Mouse (Mus musculus) liver, embryonic 15.5 days (tissue): ENCODE results near the gene Snu13. TPM values are rescaled to one million over a fixed set of nuclear protein-coding genes. Genes with fewer than 3 reads are reported as not detected.

Experiments
- ATAC-seq: fragments of 200-750 bp; cut with Nextera tagmentation; 2 replicates; pipeline ENCODE4 v1.8.0; 2017; ENCODE audit warnings: moderate number of reproducible peaks, mild to moderate bottlenecking, moderate library complexity; ENCODE audit not compliant: insufficient read depth
- H3K27ac ChIP-seq: fragments of 300-500 bp; sonication (generic); replicated peaks from 2 replicates; pipeline ENCODE4 v1.5.1; 2015; ENCODE audit warnings: mild to moderate bottlenecking, inconsistent platforms
- H3K27me3 ChIP-seq: fragments of 300-500 bp; sonication (generic); 2 replicates; pipeline ENCODE4 v1.6.1; 2015; ENCODE audit warnings: mild to moderate bottlenecking, inconsistent platforms
- H3K36me3 ChIP-seq: fragments of 300-500 bp; sonication (generic); replicated peaks from 2 replicates; pipeline ENCODE4 v1.6.1; 2015; ENCODE audit warnings: moderate library complexity, mild to moderate bottlenecking, inconsistent platforms
- H3K4me1 ChIP-seq: fragments of 300-500 bp; sonication (generic); replicated peaks from 2 replicates; pipeline ENCODE4 v1.6.1; 2015; ENCODE audit warnings: inconsistent platforms
- H3K4me2 ChIP-seq: fragments of 300-500 bp; sonication (generic); 2 replicates; pipeline ENCODE4 v1.6.1; 2015; ENCODE audit warnings: moderate library complexity, mild to moderate bottlenecking, inconsistent platforms
- H3K4me3 ChIP-seq: fragments of 300-500 bp; sonication (generic); replicated peaks from 2 replicates; pipeline ENCODE4 v1.5.1; 2015; ENCODE audit warnings: mild to moderate bottlenecking, inconsistent platforms
- H3K9ac ChIP-seq: fragments of 300-500 bp; sonication (generic); 2 replicates; pipeline ENCODE4 v1.6.1; 2015; ENCODE audit warnings: moderate library complexity, mild to moderate bottlenecking, inconsistent platforms
- H3K9me3 ChIP-seq: fragments of 300-500 bp; sonication (generic); replicated peaks from 2 replicates; pipeline ENCODE4 v1.6.1; 2016; ENCODE audit warnings: inconsistent platforms
- WGBS: fragments of 180-500 bp; shearing (Covaris S2); methylation state at CpG from one replicate; pipeline ENCODE4 v1.1.7; 2015; ENCODE audit warnings: mixed read lengths; ENCODE audit not compliant: insufficient replicate concordance; 5-methylcytosine and 5-hydroxymethylcytosine counted together
- polyA plus RNA-seq: library from polyadenylated mRNA; unstranded; fragments of >200 nt; fragmentation: Nextera tagmentation; extraction: Ambion mirVana; gene quantifications from 2 replicates; pipeline ENCODE4 v1.2.1, GENCODE M21; 2015

Snu13 gene
- 146 and 148 TPM in 2 replicates for polyA plus RNA-seq

GRCm38 (mm10) chr15:82047080-82047883 lies at the start of gene Snu13:
TSS of gene Snu13 (minus strand) at chr15:82047598.
- H3K9me3 ChIP-seq: no peaks in the 10 kb centered on the region
- H3K27ac ChIP-seq: peak within 1 kb of the TSS; percentile 89
- H3K36me3 ChIP-seq: peaks cover 18% of the 10 kb centered on the region
- H3K4me2 ChIP-seq: peak within 1 kb of the TSS; percentile 94
- H3K4me1 ChIP-seq: peaks cover 36% of the 10 kb centered on the region
- peaks cover 20% of the 10 kb centered on the region for H3K27me3 ChIP-seq
- peak within 1 kb of the TSS; percentile 95 for H3K9ac ChIP-seq
- H3K4me3 ChIP-seq: peak within 1 kb of the TSS; percentile 94
- peak; percentile 75 for ATAC-seq
- under 1% methylated on average over 74 of the region's 74 CpGs for WGBS

GRCm38 (mm10) chr15:82091061-82091460 lies 43.7 kb upstream of the Snu13 start:
- WGBS: 63% methylated on average over 7 of the region's 7 CpGs
- no peak for ATAC-seq

DNA sequence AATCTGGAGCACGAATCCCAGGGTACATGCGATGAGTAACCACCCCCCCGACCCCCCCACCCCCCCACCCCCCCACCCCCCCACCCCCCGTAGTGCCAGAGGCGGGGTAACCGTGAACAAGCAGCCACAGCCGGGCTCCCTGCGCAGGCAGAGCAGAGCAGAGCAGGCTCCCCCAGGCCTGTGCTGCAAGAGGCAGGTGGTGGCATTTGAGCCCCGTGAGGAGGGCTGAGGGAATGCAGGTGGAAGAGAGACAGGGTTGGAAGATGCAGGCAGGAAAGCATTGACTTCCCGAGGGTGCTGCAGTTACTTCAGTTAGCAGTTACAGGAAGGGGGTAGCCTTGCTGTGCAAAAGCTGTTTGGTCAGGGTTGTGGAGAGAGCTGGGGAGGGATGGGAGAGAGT lies 39.9 kb upstream of the Snu13 start:
- Histone ChIP-seq H3K9ac (no peak overlapping the region), H3K27me3 (peaks cover 23% of the 10 kb centered on the region), H3K4me2 (no peak overlapping the region), H3K4me1 (no peaks in the 10 kb centered on the region), H3K4me3 (no peak overlapping the region), H3K9me3 (no peaks in the 10 kb centered on the region), H3K27ac (no peak overlapping the region), H3K36me3 (no peaks in the 10 kb centered on the region)
- WGBS: 14% methylated on average over 10 of the region's 10 CpGs
- ATAC-seq: no peak

More at GRCm38 (mm10) chr15:82091061-82091460, 43.7 kb upstream of the Snu13 start:
- no peak overlapping the region for H3K9ac ChIP-seq
- H3K27ac ChIP-seq: no peak overlapping the region
- no peak overlapping the region for H3K4me3 ChIP-seq
- H3K4me1 ChIP-seq: no peaks in the 10 kb centered on the region
- no peaks in the 10 kb centered on the region for H3K36me3 ChIP-seq
- peaks cover 19% of the 10 kb centered on the region for H3K27me3 ChIP-seq
- no peaks in the 10 kb centered on the region for H3K9me3 ChIP-seq
- H3K4me2 ChIP-seq: no peak overlapping the region

DNA sequence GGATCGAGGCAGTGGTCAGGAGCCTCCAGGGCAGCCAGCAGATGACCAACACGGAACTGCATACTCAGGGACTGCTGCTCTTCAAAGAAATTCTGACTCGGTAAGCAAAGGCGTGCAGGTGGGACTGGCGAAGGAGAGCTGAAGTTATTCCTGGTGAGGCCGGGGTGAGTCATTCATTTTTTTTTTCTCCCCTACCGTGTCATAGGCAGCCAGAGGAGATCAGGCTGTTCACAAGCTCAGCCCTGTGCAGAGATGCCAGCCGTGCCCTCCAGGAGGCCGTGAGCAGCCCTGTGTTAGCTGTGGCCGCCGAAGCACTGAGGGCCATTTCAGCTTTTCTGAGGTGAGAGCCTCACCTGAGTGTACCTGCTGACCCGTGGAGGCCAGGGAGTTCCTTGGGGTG lies 38.7 kb upstream of the Snu13 start:
- no peaks in the 10 kb centered on the region for H3K36me3 ChIP-seq
- 62% methylated on average over 12 of the region's 12 CpGs for WGBS
- no peak overlapping the region for H3K4me3 ChIP-seq
- no peak overlapping the region for H3K27ac ChIP-seq
- H3K9me3 ChIP-seq: no peaks in the 10 kb centered on the region
- H3K27me3 ChIP-seq: peaks cover 23% of the 10 kb centered on the region
- H3K4me2 ChIP-seq: no peak overlapping the region
- no peak for ATAC-seq
- no peak overlapping the region for H3K9ac ChIP-seq
- no peaks in the 10 kb centered on the region for H3K4me1 ChIP-seq

GRCm38 (mm10) chr15:82085606-82086005 lies 38.2 kb upstream of the Snu13 start:
- no peak for ATAC-seq
- peaks cover 23% of the 10 kb centered on the region for H3K27me3 ChIP-seq
- no peak overlapping the region for H3K4me2 ChIP-seq
- no peaks in the 10 kb centered on the region for H3K4me1 ChIP-seq
- no peak overlapping the region for H3K27ac ChIP-seq
- WGBS: 69% methylated on average over 9 of the region's 9 CpGs
- no peak overlapping the region for H3K9ac ChIP-seq
- H3K36me3 ChIP-seq: no peaks in the 10 kb centered on the region
- no peaks in the 10 kb centered on the region for H3K9me3 ChIP-seq
- no peak overlapping the region for H3K4me3 ChIP-seq

GRCm38 (mm10) chr15:82081161-82081560 lies 33.8 kb upstream of the Snu13 start:
- no peak overlapping the region for H3K9ac ChIP-seq
- H3K36me3 ChIP-seq: no peaks in the 10 kb centered on the region
- H3K9me3 ChIP-seq: no peaks in the 10 kb centered on the region
- no peak overlapping the region for H3K27ac ChIP-seq
- ATAC-seq: no peak
- 25% methylated on average over 7 of the region's 7 CpGs for WGBS
- no peak overlapping the region for H3K4me2 ChIP-seq
- no peak overlapping the region for H3K4me3 ChIP-seq
- H3K4me1 ChIP-seq: no peaks in the 10 kb centered on the region
- H3K27me3 ChIP-seq: peaks cover 4% of the 10 kb centered on the region; the same call in 1 of the 2 replicates

GRCm38 (mm10) chr15:82079883-82080282 lies 32.5 kb upstream of the Snu13 start:
- no peak for ATAC-seq
- Histone ChIP-seq H3K9me3 (no peaks in the 10 kb centered on the region), H3K4me2 (no peak overlapping the region), H3K4me1 (no peaks in the 10 kb centered on the region), H3K9ac (no peak overlapping the region), H3K4me3 (no peak overlapping the region), H3K27me3 (peaks cover 5% of the 10 kb centered on the region; the same call in 1 of the 2 replicates), H3K36me3 (no peaks in the 10 kb centered on the region), H3K27ac (no peak overlapping the region)
- WGBS: 53% methylated on average over 10 of the region's 10 CpGs

DNA sequence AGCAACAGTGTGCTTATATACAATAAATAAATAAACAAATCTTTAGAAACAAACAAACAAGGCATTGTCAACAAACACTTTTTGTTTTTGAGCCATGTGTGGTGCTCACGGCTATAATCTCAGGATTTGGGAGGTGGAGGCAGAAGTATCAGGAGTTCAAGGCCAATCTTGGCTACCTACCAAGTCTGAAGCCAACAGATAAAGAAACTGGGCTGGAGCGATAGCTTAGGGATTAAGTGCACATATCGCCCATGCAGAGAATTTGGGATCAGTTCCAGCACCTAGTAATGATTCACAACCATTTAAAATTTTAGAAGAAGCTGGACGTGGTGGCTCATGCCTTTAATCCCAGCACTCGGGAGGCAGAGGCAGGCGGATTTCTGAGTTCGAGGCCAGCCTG lies 26.1 kb upstream of the Snu13 start:
- Histone ChIP-seq H3K9ac (no peak overlapping the region), H3K4me1 (no peaks in the 10 kb centered on the region), H3K36me3 (no peaks in the 10 kb centered on the region), H3K27me3 (peaks cover 50% of the 10 kb centered on the region), H3K27ac (no peak overlapping the region), H3K9me3 (no peaks in the 10 kb centered on the region), H3K4me2 (no peak overlapping the region), H3K4me3 (no peak overlapping the region)
- ATAC-seq: no peak
- 60% methylated on average over 7 of the region's 7 CpGs for WGBS

GRCm38 (mm10) chr15:82071816-82072469 lies 24.5 kb upstream of the Snu13 start:
- Histone ChIP-seq H3K9ac (no peak overlapping the region), H3K4me1 (no peaks in the 10 kb centered on the region), H3K4me3 (no peak overlapping the region), H3K36me3 (no peaks in the 10 kb centered on the region), H3K27ac (no peak overlapping the region), H3K27me3 (peaks cover 64% of the 10 kb centered on the region), H3K9me3 (no peaks in the 10 kb centered on the region), H3K4me2 (no peak overlapping the region)
- no peak for ATAC-seq
- WGBS: 78% methylated on average over 26 of the region's 26 CpGs

DNA sequence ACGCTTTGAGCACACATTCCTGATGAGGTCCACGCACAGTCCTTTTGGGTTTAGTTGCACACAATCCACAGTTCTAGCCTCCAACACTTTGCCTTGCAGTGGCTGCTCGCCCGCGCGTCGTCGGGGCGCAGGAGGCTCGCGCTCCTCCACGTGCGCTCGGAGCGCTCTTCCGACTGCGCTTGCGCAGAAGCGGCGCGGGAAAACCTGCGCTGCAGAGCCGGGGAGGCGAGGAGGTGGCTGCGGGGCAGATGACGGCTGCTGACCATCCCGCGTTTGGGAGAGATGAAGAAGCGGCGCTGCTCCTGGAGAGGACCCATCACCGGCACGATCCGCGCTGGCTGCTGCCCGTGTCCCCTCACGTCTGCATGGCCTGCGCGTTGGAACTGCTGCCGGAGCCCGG lies 22.5 kb upstream of the Snu13 start, which contains the start of gene Mei1:
Mei1 (plus strand) TSS at position 99 of the 400 bp plus-strand sequence.
- Histone ChIP-seq H3K4me3 (no peak within 1 kb of the TSS), H3K9me3 (no peaks in the 10 kb centered on the region), H3K36me3 (no peaks in the 10 kb centered on the region), H3K4me2 (no peak within 1 kb of the TSS), H3K4me1 (no peaks in the 10 kb centered on the region), H3K27ac (no peak within 1 kb of the TSS), H3K9ac (no peak within 1 kb of the TSS), H3K27me3 (peaks cover 66% of the 10 kb centered on the region)
- no peak for ATAC-seq
- WGBS: 22% methylated on average over 40 of the region's 40 CpGs

DNA sequence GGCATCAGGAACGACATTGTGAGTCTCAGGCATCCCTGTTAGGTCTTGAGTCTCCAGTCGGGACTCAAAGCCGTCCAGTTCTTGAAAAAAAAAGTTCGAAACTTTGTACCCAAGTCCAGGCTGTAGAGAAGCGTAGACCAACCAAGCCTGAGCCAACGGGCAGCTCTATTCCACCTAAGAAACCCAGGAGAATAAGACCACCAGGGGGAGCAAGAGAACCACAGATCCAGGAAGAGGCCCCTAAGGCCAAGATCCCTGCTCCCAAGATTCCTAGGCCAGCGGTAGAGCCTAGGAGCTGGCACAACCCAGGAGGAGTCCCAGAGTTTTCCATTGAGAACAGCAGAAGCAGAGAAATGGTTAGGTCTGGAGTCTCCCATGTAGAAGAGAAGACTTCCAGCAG lies 18.1 kb upstream of the Snu13 start:
- no peak overlapping the region for H3K27ac ChIP-seq
- H3K9ac ChIP-seq: no peak overlapping the region
- no peak overlapping the region for H3K4me2 ChIP-seq
- no peaks in the 10 kb centered on the region for H3K9me3 ChIP-seq
- no peak overlapping the region for H3K4me3 ChIP-seq
- WGBS: 8% methylated on average over 7 of the region's 7 CpGs
- no peaks in the 10 kb centered on the region for H3K4me1 ChIP-seq
- peaks cover 80% of the 10 kb centered on the region for H3K27me3 ChIP-seq
- no peak for ATAC-seq
- no peaks in the 10 kb centered on the region for H3K36me3 ChIP-seq
